Mouse (Mus musculus): ENCODE measurements around the gene Cys1. TPM values are rescaled to one million over a fixed set of nuclear protein-coding genes. Genes with fewer than 3 reads are reported as not detected.

Cys1 gene
- 1.3 and 2.2 TPM in 2 replicates for polyA plus RNA-seq (2014; fragmentation: Nextera tagmentation; extraction: Ambion mirVana)

GRCm38 (mm10) chr12:24681286-24682023, at the start of gene Cys1:
Gene Cys1 (minus strand): TSS chr12:24681813.
- Histone ChIP-seq H3K9me3 (ENCODE audit: control insufficient read depth, low read length) (no peaks in the 10 kb centered on the region), H3K9ac (replicated peaks; ENCODE audit: low read depth, low read length) (peak within 1 kb of the TSS; percentile 68), H3K4me2 (ENCODE audit: low read depth, low read length) (peak within 1 kb of the TSS; percentile 96), H3K4me1 (ENCODE audit: control insufficient read depth, insufficient read depth, low read length) (peaks cover 12% of the 10 kb centered on the region), H3K27ac (ENCODE audit: low read depth, low read length) (no peak within 1 kb of the TSS), H3K27me3 (ENCODE audit: control insufficient read depth, insufficient read depth, low read length) (peaks cover 11% of the 10 kb centered on the region), H3K4me3 (ENCODE audit: low read depth, low read length) (peak within 1 kb of the TSS; percentile 51), H3K36me3 (ENCODE audit: control insufficient read depth, insufficient read depth, low read length) (no peaks in the 10 kb centered on the region)
- ATAC-seq (ENCODE audit: low read depth) = peak; percentile 52
- WGBS = 4% methylated on average over 20 of the region's 20 CpGs

- 3% methylated on average over 2 of the region's 2 CpGs for WGBS
- Histone ChIP-seq H3K27me3 (ENCODE audit: control insufficient read depth, insufficient read depth, low read length) (no peaks in the 10 kb centered on the region), H3K36me3 (ENCODE audit: control insufficient read depth, insufficient read depth, low read length) (no peaks in the 10 kb centered on the region), H3K27ac (ENCODE audit: low read depth, low read length) (no peak overlapping the region), H3K4me3 (ENCODE audit: low read depth, low read length) (no peak overlapping the region), H3K9me3 (ENCODE audit: control insufficient read depth, low read length) (no peaks in the 10 kb centered on the region; the same call in 1 of the 2 replicates), H3K9ac (replicated peaks; ENCODE audit: low read depth, low read length) (no peak overlapping the region), H3K4me1 (ENCODE audit: control insufficient read depth, insufficient read depth, low read length) (no peaks in the 10 kb centered on the region), H3K4me2 (ENCODE audit: low read depth, low read length) (no peak overlapping the region)
- peak; percentile 92 for ATAC-seq (ENCODE audit: low read depth)
These were observed 42.8 kb upstream of the Cys1 start for GRCm38 (mm10) chr12:24724369-24724768.

GRCm38 (mm10) chr12:24723859-24724258, 42.2 kb upstream of the Cys1 start:
- H3K27me3 ChIP-seq (ENCODE audit: control insufficient read depth, insufficient read depth, low read length) = no peaks in the 10 kb centered on the region
- H3K4me3 ChIP-seq (ENCODE audit: low read depth, low read length) = no peak overlapping the region
- WGBS = 68% methylated on average over 4 of the region's 4 CpGs
- H3K4me2 ChIP-seq (ENCODE audit: low read depth, low read length) = no peak overlapping the region
- no peaks in the 10 kb centered on the region for H3K4me1 ChIP-seq (ENCODE audit: control insufficient read depth, insufficient read depth, low read length)
- peak; percentile 42 for ATAC-seq (ENCODE audit: low read depth)
- H3K9me3 ChIP-seq (ENCODE audit: control insufficient read depth, low read length) = no peaks in the 10 kb centered on the region
- H3K9ac ChIP-seq (replicated peaks; ENCODE audit: low read depth, low read length) = no peak overlapping the region
- no peak overlapping the region for H3K27ac ChIP-seq (ENCODE audit: low read depth, low read length)
- H3K36me3 ChIP-seq (ENCODE audit: control insufficient read depth, insufficient read depth, low read length) = no peaks in the 10 kb centered on the region

GRCm38 (mm10) chr12:24723434-24723833, 41.8 kb upstream of the Cys1 start:
- H3K27ac ChIP-seq (ENCODE audit: low read depth, low read length) = no peak overlapping the region

GRCm38 (mm10) chr12:24716721-24717301, 35.2 kb upstream of the Cys1 start:
- Histone ChIP-seq H3K36me3 (ENCODE audit: control insufficient read depth, insufficient read depth, low read length) (no peaks in the 10 kb centered on the region), H3K27ac (ENCODE audit: low read depth, low read length) (no peak overlapping the region), H3K4me2 (ENCODE audit: low read depth, low read length) (no peak overlapping the region), H3K9me3 (ENCODE audit: control insufficient read depth, low read length) (no peaks in the 10 kb centered on the region), H3K27me3 (ENCODE audit: control insufficient read depth, insufficient read depth, low read length) (no peaks in the 10 kb centered on the region), H3K9ac (replicated peaks; ENCODE audit: low read depth, low read length) (no peak overlapping the region), H3K4me3 (ENCODE audit: low read depth, low read length) (no peak overlapping the region), H3K4me1 (ENCODE audit: control insufficient read depth, insufficient read depth, low read length) (no peaks in the 10 kb centered on the region)
- WGBS = 44% methylated on average over 4 of the region's 4 CpGs
- ATAC-seq (ENCODE audit: low read depth) = peak; percentile 67

More at GRCm38 (mm10) chr12:24723434-24723833, 41.8 kb upstream of the Cys1 start:
- Histone ChIP-seq H3K36me3 (ENCODE audit: control insufficient read depth, insufficient read depth, low read length) (no peaks in the 10 kb centered on the region), H3K9me3 (ENCODE audit: control insufficient read depth, low read length) (no peaks in the 10 kb centered on the region), H3K4me1 (ENCODE audit: control insufficient read depth, insufficient read depth, low read length) (no peaks in the 10 kb centered on the region), H3K9ac (replicated peaks; ENCODE audit: low read depth, low read length) (no peak overlapping the region), H3K27me3 (ENCODE audit: control insufficient read depth, insufficient read depth, low read length) (no peaks in the 10 kb centered on the region), H3K4me3 (ENCODE audit: low read depth, low read length) (no peak overlapping the region), H3K4me2 (ENCODE audit: low read depth, low read length) (no peak overlapping the region)
- 70% methylated on average over 2 of the region's 2 CpGs for WGBS
- ATAC-seq (ENCODE audit: low read depth) = no peak

GRCm38 (mm10) chr12:24715268-24715896, 33.8 kb upstream of the Cys1 start:
- no peak overlapping the region for H3K9ac ChIP-seq (replicated peaks; ENCODE audit: low read depth, low read length)
- 58% methylated on average over 2 of the region's 2 CpGs for WGBS

GRCm38 (mm10) chr12:24714579-24715255, 33.1 kb upstream of the Cys1 start:
- Histone ChIP-seq H3K4me2 (ENCODE audit: low read depth, low read length) (no peak overlapping the region), H3K27ac (ENCODE audit: low read depth, low read length) (no peak overlapping the region), H3K9ac (replicated peaks; ENCODE audit: low read depth, low read length) (no peak overlapping the region), H3K9me3 (ENCODE audit: control insufficient read depth, low read length) (no peaks in the 10 kb centered on the region), H3K4me3 (ENCODE audit: low read depth, low read length) (no peak overlapping the region), H3K27me3 (ENCODE audit: control insufficient read depth, insufficient read depth, low read length) (no peaks in the 10 kb centered on the region), H3K36me3 (ENCODE audit: control insufficient read depth, insufficient read depth, low read length) (no peaks in the 10 kb centered on the region), H3K4me1 (ENCODE audit: control insufficient read depth, insufficient read depth, low read length) (0 out of 2 replicates have a peak, but pooled peaks cover 3% of the 10 kb centered on the region)
- no peak for ATAC-seq (ENCODE audit: low read depth)
- 77% methylated on average over 5 of the region's 5 CpGs for WGBS

More at GRCm38 (mm10) chr12:24715268-24715896, 33.8 kb upstream of the Cys1 start:
- Histone ChIP-seq H3K9me3 (ENCODE audit: control insufficient read depth, low read length) (no peaks in the 10 kb centered on the region), H3K36me3 (ENCODE audit: control insufficient read depth, insufficient read depth, low read length) (no peaks in the 10 kb centered on the region), H3K27ac (ENCODE audit: low read depth, low read length) (no peak overlapping the region), H3K4me3 (ENCODE audit: low read depth, low read length) (no peak overlapping the region), H3K27me3 (ENCODE audit: control insufficient read depth, insufficient read depth, low read length) (no peaks in the 10 kb centered on the region), H3K4me1 (ENCODE audit: control insufficient read depth, insufficient read depth, low read length) (0 out of 2 replicates have a peak, but pooled peaks cover 1% of the 10 kb centered on the region), H3K4me2 (ENCODE audit: low read depth, low read length) (no peak overlapping the region)
- ATAC-seq (ENCODE audit: low read depth) = no peak

- 88% methylated on average over 8 of the region's 8 CpGs for WGBS
- ATAC-seq (ENCODE audit: low read depth) = no peak
- Histone ChIP-seq H3K27me3 (ENCODE audit: control insufficient read depth, insufficient read depth, low read length) (no peaks in the 10 kb centered on the region), H3K9me3 (ENCODE audit: control insufficient read depth, low read length) (no peaks in the 10 kb centered on the region), H3K36me3 (ENCODE audit: control insufficient read depth, insufficient read depth, low read length) (no peaks in the 10 kb centered on the region), H3K4me2 (ENCODE audit: low read depth, low read length) (no peak overlapping the region), H3K27ac (ENCODE audit: low read depth, low read length) (no peak overlapping the region), H3K4me3 (ENCODE audit: low read depth, low read length) (no peak overlapping the region), H3K4me1 (ENCODE audit: control insufficient read depth, insufficient read depth, low read length) (peaks cover 11% of the 10 kb centered on the region; the same call in 1 of the 2 replicates), H3K9ac (replicated peaks; ENCODE audit: low read depth, low read length) (no peak overlapping the region)
These were observed 30.8 kb upstream of the Cys1 start for GRCm38 (mm10) chr12:24712396-24712795.
